26 mouse cellular contexts compared by ENCODE assay signal in genomic region chr2:157534163-157534562, GRCm38 (mm10). TPM values are rescaled to one million over a fixed set of nuclear protein-coding genes. Genes with fewer than 3 reads are reported as not detected.
DNase-seq lines count a peak whose midpoint lies in the region; ATAC-seq lines count a peak whose summit lies in the region.
"Had no signal": no experiment of that assay in that cellular context is flagged by ENCODE, and none has a peak within 500 bp of the region (broad histone marks: within the 10 kb centered on the region; RNA-seq: fewer than 3 reads in every experiment).

No protein-coding gene starts in this region.

- WGBS in hindbrain, embryonic 10.5 days = 67% methylated on average over 4 of the region's 4 CpGs
- 71% methylated on average over 4 of the region's 4 CpGs for WGBS in hindbrain, embryonic 12.5 days
- 77% methylated on average over 4 of the region's 4 CpGs for WGBS in embryonic facial prominence, embryonic 11.5 days
- WGBS in limb, embryonic 10.5 days = 72% methylated on average over 4 of the region's 4 CpGs

- H3K27me3 ChIP-seq in hindbrain, embryonic 10.5 days (ENCODE audit: insufficient read depth, poor library complexity, severe bottlenecking) = peaks cover 39% of the 10 kb centered on the region
- peaks cover 4% of the 10 kb centered on the region; the same call in 1 of the 2 replicates for H3K27me3 ChIP-seq in hindbrain, embryonic 12.5 days
- H3K27me3 ChIP-seq in embryonic facial prominence, embryonic 11.5 days (ENCODE audit: control insufficient read depth, insufficient read depth, low read length) = no peaks in the 10 kb centered on the region
- H3K27me3 ChIP-seq in limb, embryonic 10.5 days (ENCODE audit: low read depth, poor library complexity, severe bottlenecking) = no peaks in the 10 kb centered on the region
- H3K27me3 ChIP-seq: forebrain, embryonic 15.5 days; intestine, embryonic 15.5 days; neural tube, embryonic 13.5 days; stomach, embryonic 15.5 days had no signal

- DNase-seq in hindbrain, embryonic 10.5 days (ENCODE audit: low spot score) = no peak
- no peak for DNase-seq in embryonic facial prominence, embryonic 11.5 days (ENCODE audit: low spot score)
- no peak for DNase-seq in limb, embryonic 10.5 days (ENCODE audit: low spot score)
- peak; percentile 51 for DNase-seq in retina, embryonic 14.5 days (ENCODE audit: low spot score)
- no peak for DNase-seq in lung, postnatal 10 days
- DNase-seq in spleen, adult 18-20 months = no peak
- DNase-seq: cerebellum, adult 2 months; cerebellum, postnatal 14 days; heart, adult 2 months; heart, postnatal 4 days; kidney, adult 2 months; kidney, postnatal 36 days; lung, embryonic 14.5 days; right cerebral cortex, postnatal 14 days; thymus, postnatal 14 days had no signal

- no peak overlapping the region for H3K4me2 ChIP-seq in hindbrain, embryonic 12.5 days (replicated peaks)
- no peak overlapping the region for H3K4me2 ChIP-seq in embryonic facial prominence, embryonic 11.5 days (ENCODE audit: low read depth, low read length)
- H3K4me2 ChIP-seq: embryonic facial prominence, embryonic 15.5 days; forebrain, embryonic 15.5 days; heart, embryonic 12.5 days; intestine, embryonic 15.5 days; liver, embryonic 15.5 days; lung, embryonic 14.5 days; neural tube, embryonic 13.5 days; stomach, embryonic 15.5 days had no signal

- ATAC-seq in hindbrain, embryonic 12.5 days (ENCODE audit: low FRiP score) = no peak
- ATAC-seq in embryonic facial prominence, embryonic 11.5 days (replicated peaks; ENCODE audit: insufficient number of reproducible peaks, low FRiP score, low TSS enrichment, low read depth) = no peak
- ATAC-seq: CD4-positive, CD25-positive, alpha-beta regulatory T cell, adult 4 months; forebrain, embryonic 15.5 days; hindbrain, embryonic 16.5 days; intestine, embryonic 15.5 days had no signal

- H3K9me3 ChIP-seq in hindbrain, embryonic 10.5 days = no peaks in the 10 kb centered on the region
- no peaks in the 10 kb centered on the region for H3K9me3 ChIP-seq in hindbrain, embryonic 12.5 days (replicated peaks)
- H3K9me3 ChIP-seq in embryonic facial prominence, embryonic 11.5 days (replicated peaks; ENCODE audit: control insufficient read depth, low read length) = no peaks in the 10 kb centered on the region
- H3K9me3 ChIP-seq in limb, embryonic 10.5 days (replicated peaks) = no peaks in the 10 kb centered on the region
- H3K9me3 ChIP-seq: embryonic facial prominence, embryonic 15.5 days; forebrain, embryonic 15.5 days; heart, embryonic 12.5 days; intestine, embryonic 15.5 days; liver, embryonic 15.5 days; neural tube, embryonic 13.5 days; stomach, embryonic 15.5 days had no signal

- peaks cover 78% of the 10 kb centered on the region for H3K4me1 ChIP-seq in hindbrain, embryonic 10.5 days (replicated peaks)
- H3K4me1 ChIP-seq in hindbrain, embryonic 12.5 days = peaks cover 55% of the 10 kb centered on the region
- H3K4me1 ChIP-seq in embryonic facial prominence, embryonic 11.5 days (ENCODE audit: control insufficient read depth, insufficient read depth, low read length) = peaks cover 11% of the 10 kb centered on the region
- H3K4me1 ChIP-seq in limb, embryonic 10.5 days = peaks cover 93% of the 10 kb centered on the region
- H3K4me1 ChIP-seq: intestine, embryonic 15.5 days; liver, embryonic 15.5 days had no signal

- no peaks in the 10 kb centered on the region for H3K36me3 ChIP-seq in hindbrain, embryonic 10.5 days
- no peaks in the 10 kb centered on the region for H3K36me3 ChIP-seq in hindbrain, embryonic 12.5 days
- H3K36me3 ChIP-seq in embryonic facial prominence, embryonic 11.5 days (replicated peaks; ENCODE audit: control insufficient read depth, insufficient read depth, low read depth, low read length) = no peaks in the 10 kb centered on the region
- H3K36me3 ChIP-seq in limb, embryonic 10.5 days = no peaks in the 10 kb centered on the region
- H3K36me3 ChIP-seq: embryonic facial prominence, embryonic 15.5 days; forebrain, embryonic 15.5 days; heart, embryonic 12.5 days; intestine, embryonic 15.5 days; liver, embryonic 15.5 days; neural tube, embryonic 13.5 days; stomach, embryonic 15.5 days had no signal

- peak overlapping the region; percentile 77 for H3K27ac ChIP-seq in hindbrain, embryonic 10.5 days
- H3K27ac ChIP-seq in hindbrain, embryonic 12.5 days = no peak overlapping the region
- H3K27ac ChIP-seq in embryonic facial prominence, embryonic 11.5 days (replicated peaks; ENCODE audit: low read depth, low read length) = peak overlapping the region; percentile 52; the same call in 1 of the 2 replicates
- H3K27ac ChIP-seq in limb, embryonic 10.5 days = peak overlapping the region; percentile 85
- H3K27ac ChIP-seq: embryonic facial prominence, embryonic 15.5 days; forebrain, embryonic 15.5 days; heart, adult 2 months; intestine, embryonic 15.5 days; liver, embryonic 15.5 days; neural tube, embryonic 13.5 days; stomach, embryonic 15.5 days had no signal

- H3K4me3 ChIP-seq in hindbrain, embryonic 10.5 days = no peak overlapping the region
- no peak overlapping the region for H3K4me3 ChIP-seq in hindbrain, embryonic 12.5 days
- H3K4me3 ChIP-seq in embryonic facial prominence, embryonic 11.5 days (ENCODE audit: low read depth, low read length) = no peak overlapping the region
- no peak overlapping the region for H3K4me3 ChIP-seq in limb, embryonic 10.5 days
- H3K4me3 ChIP-seq: embryonic facial prominence, embryonic 15.5 days; forebrain, embryonic 15.5 days; heart, adult 2 months; heart, embryonic 12.5 days; intestine, embryonic 15.5 days; liver, embryonic 15.5 days; neural tube, embryonic 13.5 days; stomach, embryonic 15.5 days had no signal

- H3K9ac ChIP-seq in hindbrain, embryonic 12.5 days = no peak overlapping the region
- no peak overlapping the region for H3K9ac ChIP-seq in embryonic facial prominence, embryonic 11.5 days (replicated peaks; ENCODE audit: low read length)
- H3K9ac ChIP-seq: embryonic facial prominence, embryonic 15.5 days; forebrain, embryonic 15.5 days; heart, embryonic 12.5 days; intestine, embryonic 15.5 days; liver, embryonic 15.5 days; lung, embryonic 14.5 days; neural tube, embryonic 13.5 days; stomach, embryonic 15.5 days had no signal

RNA-seq across cellular contexts. Expression of gene Nnat, which starts 25.7 kb away (rescaled TPM):
- 1,503 and 2,739 TPM in 2 replicates for polyA plus RNA-seq in hindbrain, embryonic 10.5 days (2016; fragmentation: Nextera tagmentation; extraction: Ambion mirVana)
- polyA plus RNA-seq in hindbrain, embryonic 12.5 days (2016; fragmentation: Nextera tagmentation; extraction: Ambion mirVana) = 3,841 and 3,900 TPM in 2 replicates
- polyA plus RNA-seq in embryonic facial prominence, embryonic 11.5 days (2014; fragmentation: Nextera tagmentation; extraction: Ambion mirVana) = 1,482 and 1,542 TPM in 2 replicates
- 2,112 and 2,427 TPM in 2 replicates for polyA plus RNA-seq in limb, embryonic 10.5 days (2016; fragmentation: Nextera tagmentation; extraction: Ambion mirVana)
- polyA plus RNA-seq: liver, adult 2 months had no signal

RNA-seq across cellular contexts. Expression of gene Blcap, which starts 36.9 kb away (rescaled TPM):
- 78.4 and 100.0 TPM in 2 replicates for polyA plus RNA-seq in hindbrain, embryonic 10.5 days (2016; fragmentation: Nextera tagmentation; extraction: Ambion mirVana)
- 139 and 140 TPM in 2 replicates for polyA plus RNA-seq in hindbrain, embryonic 12.5 days (2016; fragmentation: Nextera tagmentation; extraction: Ambion mirVana)
- polyA plus RNA-seq in embryonic facial prominence, embryonic 11.5 days (2014; fragmentation: Nextera tagmentation; extraction: Ambion mirVana) = 90.2 and 97.9 TPM in 2 replicates
- polyA plus RNA-seq in limb, embryonic 10.5 days (2016; fragmentation: Nextera tagmentation; extraction: Ambion mirVana) = 58.0 and 66.9 TPM in 2 replicates
